Mouse (Mus musculus) A20 (cell line): Measurements from ENCODE around the gene Lgi2.

Experiments used
- DNase-seq: peaks from one replicate; pipeline ENCODE4 v3.0.0-alpha.2; 2011; ENCODE audit warnings: low read depth, low spot score

Gene Lgi2

GRCm38 (mm10) chr5:52565813-52566531 is at the start of gene Lgi2:
Gene Lgi2 (minus strand): TSS chr5:52566462.
- DNase-seq = no peak

- no peak for DNase-seq
Measured at GRCm38 (mm10) chr5:52615421-52615820, 49.2 kb upstream of the Lgi2 start.

GRCm38 (mm10) chr5:52614686-52615085 is 48.4 kb upstream of the Lgi2 start:
- DNase-seq = no peak

GRCm38 (mm10) chr5:52612776-52613175 is 46.5 kb upstream of the Lgi2 start:
- DNase-seq = no peak

GRCm38 (mm10) chr5:52611315-52611895 is 45.1 kb upstream of the Lgi2 start:
- no peak for DNase-seq

GRCm38 (mm10) chr5:52610306-52610705 is 44.0 kb upstream of the Lgi2 start:
- DNase-seq = no peak

- no peak for DNase-seq
Measured at GRCm38 (mm10) chr5:52609672-52610071, 43.4 kb upstream of the Lgi2 start.

- no peak for DNase-seq
Measured at GRCm38 (mm10) chr5:52604582-52605041, 38.4 kb upstream of the Lgi2 start.

- no peak for DNase-seq
Measured at GRCm38 (mm10) chr5:52590612-52591011, 24.4 kb upstream of the Lgi2 start.

- no peak for DNase-seq
Measured at GRCm38 (mm10) chr5:52588650-52589049, 22.4 kb upstream of the Lgi2 start.

- DNase-seq = no peak
Measured at GRCm38 (mm10) chr5:52587291-52587733, 21.1 kb upstream of the Lgi2 start.

GRCm38 (mm10) chr5:52572572-52572971 is 6.3 kb upstream of the Lgi2 start:
- DNase-seq = peak; percentile 3

GRCm38 (mm10) chr5:52570746-52571145 is 4.5 kb upstream of the Lgi2 start:
- no peak for DNase-seq

GRCm38 (mm10) chr5:52565214-52565812 is 949 bp downstream of the Lgi2 start:
- no peak for DNase-seq

GRCm38 (mm10) chr5:52564351-52564750 is 1.9 kb downstream of the Lgi2 start:
- no peak for DNase-seq

GRCm38 (mm10) chr5:52560240-52560639 is 6.0 kb downstream of the Lgi2 start:
- DNase-seq = no peak

- DNase-seq = no peak
Measured at GRCm38 (mm10) chr5:52555526-52555925, 10.7 kb downstream of the Lgi2 start.

- no peak for DNase-seq
Measured at GRCm38 (mm10) chr5:52551318-52551632, 15.0 kb downstream of the Lgi2 start.

- DNase-seq = no peak
Measured at GRCm38 (mm10) chr5:52550613-52551317, 15.5 kb downstream of the Lgi2 start.

GRCm38 (mm10) chr5:52546950-52547349 is 19.3 kb downstream of the Lgi2 start:
- DNase-seq = peak; percentile 15

GRCm38 (mm10) chr5:52543770-52544169 is 22.5 kb downstream of the Lgi2 start:
- no peak for DNase-seq

GRCm38 (mm10) chr5:52540186-52540585 is 26.1 kb downstream of the Lgi2 start:
- DNase-seq = no peak
